ENCODE assay signal across 13 mouse cellular contexts in the genomic region with DNA sequence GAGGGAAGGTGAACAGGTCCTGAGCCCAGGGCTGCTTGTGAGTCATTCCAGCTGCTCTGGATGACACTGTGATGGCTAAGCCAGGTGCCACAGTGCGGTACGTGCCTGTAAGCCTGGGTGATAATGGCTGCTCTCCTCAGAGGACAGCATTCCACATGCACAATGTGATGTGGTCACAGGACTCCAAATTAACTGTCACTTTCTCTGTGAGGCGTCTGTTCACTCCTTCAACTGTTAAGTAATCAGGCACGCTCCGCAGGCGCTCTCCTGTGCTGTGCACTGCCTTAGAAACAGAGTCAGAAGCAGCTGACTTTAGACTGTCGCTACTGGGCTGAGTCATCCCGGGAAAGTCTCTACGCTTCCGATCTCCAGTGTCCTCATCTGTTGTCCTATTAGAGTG. TPM values are rescaled to one million over a fixed set of nuclear protein-coding genes. Genes with fewer than 3 reads are reported as not detected.
DNase-seq lines count a peak whose midpoint lies in the region; ATAC-seq and TF ChIP-seq lines count a peak whose summit lies in the region.
"Had no signal": no experiment of that assay in that cellular context is flagged by ENCODE, and none has a peak within 500 bp of the region (broad histone marks: within the 10 kb centered on the region; RNA-seq: fewer than 3 reads in every experiment).

No protein-coding gene starts in this region.

- peaks cover 9% of the 10 kb centered on the region; the same call in 1 of the 2 replicates for H3K27me3 ChIP-seq in heart, embryonic 13.5 days (replicated peaks)
- no peaks in the 10 kb centered on the region for H3K27me3 ChIP-seq in neural tube, embryonic 12.5 days (replicated peaks)
- no peaks in the 10 kb centered on the region for H3K27me3 ChIP-seq in neural tube, embryonic 15.5 days (replicated peaks)
- H3K27me3 ChIP-seq in G1E (ENCODE audit: insufficient read depth, low read length) = peaks cover 20% of the 10 kb centered on the region
- no peaks in the 10 kb centered on the region for H3K27me3 ChIP-seq in stomach, postnatal 0 days (ENCODE audit: control insufficient read depth, insufficient read depth, low read length)
- H3K27me3 ChIP-seq in kidney, adult 2 months (replicated peaks; ENCODE audit: control insufficient read depth, insufficient read depth, low read length) = no peaks in the 10 kb centered on the region
- H3K27me3 ChIP-seq: lung, embryonic 15.5 days had no signal

- 29% methylated on average over 10 of the region's 10 CpGs for WGBS in heart, embryonic 13.5 days
- WGBS in neural tube, embryonic 12.5 days = 52% methylated on average over 10 of the region's 10 CpGs
- 42% methylated on average over 10 of the region's 10 CpGs for WGBS in neural tube, embryonic 15.5 days
- whole genome bisulfite sequencing in stomach, postnatal 0 days = 54% methylated on average over 10 of the region's 10 CpGs
- 75% methylated on average over 10 of the region's 10 CpGs for WGBS in kidney, adult 2 months

- intact Hi-C loops in heart, postnatal 36 days (cut with DNase I) = no loop called here

- no peak overlapping the region for H3K9ac ChIP-seq in heart, embryonic 13.5 days
- H3K9ac ChIP-seq in neural tube, embryonic 12.5 days = no peak overlapping the region
- no peak overlapping the region for H3K9ac ChIP-seq in neural tube, embryonic 15.5 days (replicated peaks)
- H3K9ac ChIP-seq in stomach, postnatal 0 days (ENCODE audit: low read length) = no peak overlapping the region
- H3K9ac ChIP-seq: lung, embryonic 15.5 days had no signal

- ATAC-seq in heart, embryonic 13.5 days (ENCODE audit: extremely low read depth, insufficient number of reproducible peaks, low FRiP score, low TSS enrichment) = no peak
- ATAC-seq in neural tube, embryonic 12.5 days (ENCODE audit: low FRiP score, low read depth) = 0 out of 2 replicates have a peak, but pooled peaks have one; percentile 16
- no peak for ATAC-seq in neural tube, embryonic 15.5 days (ENCODE audit: low FRiP score)
- 0 out of 2 replicates have a peak, but pooled peaks have one; percentile 23 for ATAC-seq in G1E (ENCODE audit: extremely low read depth, insufficient number of reproducible peaks, low FRiP score, poor library complexity, severe bottlenecking)
- 0 out of 2 replicates have a peak, but pooled peaks have one; percentile 21 for ATAC-seq in stomach, postnatal 0 days (ENCODE audit: low FRiP score, low TSS enrichment)

- no peaks in the 10 kb centered on the region for H3K9me3 ChIP-seq in heart, embryonic 13.5 days
- no peaks in the 10 kb centered on the region for H3K9me3 ChIP-seq in neural tube, embryonic 12.5 days
- H3K9me3 ChIP-seq in neural tube, embryonic 15.5 days (replicated peaks) = no peaks in the 10 kb centered on the region
- H3K9me3 ChIP-seq in G1E (replicated peaks) = peaks cover 3% of the 10 kb centered on the region
- no peaks in the 10 kb centered on the region for H3K9me3 ChIP-seq in stomach, postnatal 0 days (ENCODE audit: control insufficient read depth, low read length)
- H3K9me3 ChIP-seq: lung, embryonic 15.5 days had no signal

- peak overlapping the region; percentile 34 for H3K4me2 ChIP-seq in heart, embryonic 13.5 days
- H3K4me2 ChIP-seq in neural tube, embryonic 12.5 days (replicated peaks) = no peak overlapping the region
- H3K4me2 ChIP-seq in neural tube, embryonic 15.5 days = no peak overlapping the region
- H3K4me2 ChIP-seq in stomach, postnatal 0 days (replicated peaks; ENCODE audit: low read depth) = no peak overlapping the region
- H3K4me2 ChIP-seq: lung, embryonic 15.5 days; midbrain, embryonic 11.5 days had no signal

- peaks cover 19% of the 10 kb centered on the region for H3K36me3 ChIP-seq in heart, embryonic 13.5 days
- peaks cover 8% of the 10 kb centered on the region for H3K36me3 ChIP-seq in neural tube, embryonic 12.5 days
- H3K36me3 ChIP-seq in neural tube, embryonic 15.5 days = peaks cover 4% of the 10 kb centered on the region; the same call in 1 of the 2 replicates
- peaks cover 22% of the 10 kb centered on the region for H3K36me3 ChIP-seq in G1E (replicated peaks)
- peaks cover 8% of the 10 kb centered on the region; the same call in 1 of the 2 replicates for H3K36me3 ChIP-seq in stomach, postnatal 0 days (ENCODE audit: control insufficient read depth, insufficient read depth, low read length)
- H3K36me3 ChIP-seq in kidney, adult 2 months (ENCODE audit: control insufficient read depth, insufficient read depth, low read length) = no peaks in the 10 kb centered on the region; the same call in 1 of the 2 replicates

- no peak for TF ChIP-seq POLR2A in kidney, adult 2 months (IDR thresholded peaks at IDR 0.05; ENCODE audit: low read depth, low read length)

- no peak for DNase-seq in heart, postnatal 36 days
- DNase-seq in G1E (ENCODE audit: low spot score) = no peak
- DNase-seq in stomach, postnatal 0 days (ENCODE audit: low spot score) = no peak
- no peak for DNase-seq in kidney, adult 2 months
- DNase-seq: cerebellum, adult 18-20 months; kidney, postnatal 10 days; left cerebral cortex, postnatal 4 days; thymus, adult 2 months had no signal

- no peak for TF ChIP-seq CTCF in G1E (IDR thresholded peaks at IDR 0.05; ENCODE audit: low read depth, low read length)
- no peak for TF ChIP-seq CTCF in stomach, postnatal 0 days (IDR thresholded peaks at IDR 0.05; ENCODE audit: low read depth)
- no peak for TF ChIP-seq CTCF in kidney, adult 2 months (conservative IDR thresholded peaks at IDR 0.05; ENCODE audit: insufficient read depth, insufficient read length, low read depth, low read length)

- no peak for TF ChIP-seq EP300 in stomach, postnatal 0 days (optimal IDR thresholded peaks at IDR 0.05)

- H3K4me1 ChIP-seq in heart, embryonic 13.5 days = peaks cover 26% of the 10 kb centered on the region
- peaks cover 9% of the 10 kb centered on the region; the same call in 1 of the 2 replicates for H3K4me1 ChIP-seq in neural tube, embryonic 12.5 days
- H3K4me1 ChIP-seq in neural tube, embryonic 15.5 days = peaks cover 19% of the 10 kb centered on the region
- H3K4me1 ChIP-seq in G1E (ENCODE audit: insufficient read depth, low read depth, low read length) = peaks cover 55% of the 10 kb centered on the region
- H3K4me1 ChIP-seq in stomach, postnatal 0 days (replicated peaks; ENCODE audit: control insufficient read depth, insufficient read depth) = no peaks in the 10 kb centered on the region
- 0 out of 2 replicates have a peak, but pooled peaks cover 3% of the 10 kb centered on the region for H3K4me1 ChIP-seq in kidney, adult 2 months (ENCODE audit: control insufficient read depth, insufficient read depth, low read length)
- H3K4me1 ChIP-seq: lung, embryonic 15.5 days had no signal

- peak overlapping the region; percentile 55 for H3K27ac ChIP-seq in heart, embryonic 13.5 days (replicated peaks)
- no peak overlapping the region for H3K27ac ChIP-seq in neural tube, embryonic 12.5 days
- no peak overlapping the region for H3K27ac ChIP-seq in neural tube, embryonic 15.5 days (replicated peaks)
- no peak overlapping the region for H3K27ac ChIP-seq in stomach, postnatal 0 days (replicated peaks)
- H3K27ac ChIP-seq in kidney, adult 2 months (ENCODE audit: insufficient read depth, low read depth, low read length) = no peak overlapping the region
- H3K27ac ChIP-seq: lung, embryonic 15.5 days had no signal

- H3K4me3 ChIP-seq in heart, embryonic 13.5 days = no peak overlapping the region
- no peak overlapping the region for H3K4me3 ChIP-seq in neural tube, embryonic 12.5 days
- no peak overlapping the region for H3K4me3 ChIP-seq in neural tube, embryonic 15.5 days (replicated peaks)
- no peak overlapping the region for H3K4me3 ChIP-seq in G1E (ENCODE audit: low read depth, low read length)
- no peak overlapping the region for H3K4me3 ChIP-seq in stomach, postnatal 0 days (ENCODE audit: low read depth, low read length)
- no peak overlapping the region for H3K4me3 ChIP-seq in kidney, adult 2 months (ENCODE audit: insufficient read depth, low read depth, low read length)
- H3K4me3 ChIP-seq: lung, embryonic 15.5 days had no signal

RNA-seq across cellular contexts. Expression of gene Slc2a1, which starts 32.7 kb away (rescaled TPM):
- 180 and 217 TPM in 2 replicates for polyA plus RNA-seq in heart, embryonic 13.5 days (2015; fragmentation: Nextera tagmentation; extraction: Ambion mirVana)
- total RNA-seq in heart, postnatal 36 days (2021) = 10 to 100 TPM in 1 of 2 experiments, 1 to 10 TPM in 1; 9.5 to 12.7 TPM
- polyA plus RNA-seq in neural tube, embryonic 12.5 days (2016; fragmentation: Nextera tagmentation; extraction: Ambion mirVana) = 122 and 128 TPM in 2 replicates
- polyA plus RNA-seq in neural tube, embryonic 15.5 days (2015; fragmentation: Nextera tagmentation; extraction: Ambion mirVana) = 78.8 and 91.3 TPM in 2 replicates
- total RNA-seq in G1E (2014; fragmentation: Nextera tagmentation) = 142 and 165 TPM in 2 replicates
- total RNA-seq in G1E (2017) = 173 and 176 TPM in 2 replicates
- polyA plus RNA-seq in G1E (2012) = 68.8 and 85.2 TPM in 2 replicates
- 36.9 and 39.8 TPM in 2 replicates for polyA plus RNA-seq in stomach, postnatal 0 days (2015; fragmentation: Nextera tagmentation; extraction: Ambion mirVana)
- polyA plus RNA-seq in kidney, adult 2 months (2012; rRNA removed) = 78.4 and 89.6 TPM in 2 replicates

RNA-seq across cellular contexts. Expression of gene Zfp691, which starts 32.8 kb away (rescaled TPM):
- 8.5 and 9.5 TPM in 2 replicates for polyA plus RNA-seq in heart, embryonic 13.5 days (2015; fragmentation: Nextera tagmentation; extraction: Ambion mirVana)
- 10 to 100 TPM; 20.0 to 21.5 TPM for total RNA-seq in heart, postnatal 36 days (2021)
- polyA plus RNA-seq in neural tube, embryonic 12.5 days (2016; fragmentation: Nextera tagmentation; extraction: Ambion mirVana) = 7.2 and 9.3 TPM in 2 replicates
- polyA plus RNA-seq in neural tube, embryonic 15.5 days (2015; fragmentation: Nextera tagmentation; extraction: Ambion mirVana) = 4.4 and 4.8 TPM in 2 replicates
- total RNA-seq in G1E (2014; fragmentation: Nextera tagmentation) (29.7 and 50.3 TPM in 2 replicates), G1E (2017) (6.7 and 7.7 TPM in 2 replicates)
- polyA plus RNA-seq in G1E (2012) = 14.4 and 17.2 TPM in 2 replicates
- polyA plus RNA-seq in stomach, postnatal 0 days (2015; fragmentation: Nextera tagmentation; extraction: Ambion mirVana) = 3.7 and 4.1 TPM in 2 replicates
- polyA plus RNA-seq in kidney, adult 2 months (2012; rRNA removed) = 16.6 and 19.3 TPM in 2 replicates

RNA-seq across cellular contexts. Expression of gene Ermap, which starts 48.6 kb away (rescaled TPM):
- 11.5 and 16.0 TPM in 2 replicates for polyA plus RNA-seq in heart, embryonic 13.5 days (2015; fragmentation: Nextera tagmentation; extraction: Ambion mirVana)
- under 1 TPM in 1 of 2 experiments, not detected in 1; 0.11 TPM for total RNA-seq in heart, postnatal 36 days (2021)
- 4.2 and 5.7 TPM in 2 replicates for polyA plus RNA-seq in neural tube, embryonic 12.5 days (2016; fragmentation: Nextera tagmentation; extraction: Ambion mirVana)
- polyA plus RNA-seq in neural tube, embryonic 15.5 days (2015; fragmentation: Nextera tagmentation; extraction: Ambion mirVana) = 0.79 and 1.2 TPM in 2 replicates
- total RNA-seq in G1E (2014; fragmentation: Nextera tagmentation) (249 and 348 TPM in 2 replicates), G1E (2017) (81.1 and 96.0 TPM in 2 replicates)
- polyA plus RNA-seq in G1E (2012) = 47.4 and 62.9 TPM in 2 replicates
- polyA plus RNA-seq in stomach, postnatal 0 days (2015; fragmentation: Nextera tagmentation; extraction: Ambion mirVana) = 0.40 and 0.42 TPM in 2 replicates
- polyA plus RNA-seq in kidney, adult 2 months (2012; rRNA removed) = 0.04 and 0.08 TPM in 2 replicates

RNA-seq across cellular contexts. Expression of gene Svbp, which starts 53.9 kb away (rescaled TPM):
- 124 and 135 TPM in 2 replicates for polyA plus RNA-seq in heart, embryonic 13.5 days (2015; fragmentation: Nextera tagmentation; extraction: Ambion mirVana)
- 10 to 100 TPM; 19.0 to 19.6 TPM for total RNA-seq in heart, postnatal 36 days (2021)
- polyA plus RNA-seq in neural tube, embryonic 12.5 days (2016; fragmentation: Nextera tagmentation; extraction: Ambion mirVana) = 185 and 200 TPM in 2 replicates
- polyA plus RNA-seq in neural tube, embryonic 15.5 days (2015; fragmentation: Nextera tagmentation; extraction: Ambion mirVana) = 198 and 242 TPM in 2 replicates
- total RNA-seq in G1E (2014; fragmentation: Nextera tagmentation) = 47.3 and 63.2 TPM in 2 replicates
- total RNA-seq in G1E (2017) = 119 and 190 TPM in 2 replicates
- 515 and 560 TPM in 2 replicates for polyA plus RNA-seq in G1E (2012)
- 99.7 and 100 TPM in 2 replicates for polyA plus RNA-seq in stomach, postnatal 0 days (2015; fragmentation: Nextera tagmentation; extraction: Ambion mirVana)
- polyA plus RNA-seq in kidney, adult 2 months (2012; rRNA removed) = 29.2 and 35.4 TPM in 2 replicates

Comparison
In these comparisons a context has a peak if more than half of its experiments do, and no peak if none do; other contexts are left out.
1. ATAC-seq: peak in neural tube, embryonic 12.5 days (single experiment), G1E (single experiment) and stomach, postnatal 0 days (single experiment); none in heart, embryonic 13.5 days (single experiment) and neural tube, embryonic 15.5 days (single experiment).